In genomic region chr5:111812581-111812980, GRCm38 (mm10) we compare ENCODE assay signal across 14 mouse cellular contexts.
DNase-seq lines count a peak whose midpoint lies in the region; ATAC-seq and TF ChIP-seq lines count a peak whose summit lies in the region.
"Had no signal": no experiment of that assay in that cellular context is flagged by ENCODE, and none has a peak within 500 bp of the region (broad histone marks: within the 10 kb centered on the region; RNA-seq: fewer than 3 reads in every experiment).

No protein-coding gene starts in this region.

- no peak overlapping the region for H3K27ac ChIP-seq in embryonic facial prominence, embryonic 14.5 days (replicated peaks; ENCODE audit: low read depth, low read length)
- H3K27ac ChIP-seq: heart, embryonic 13.5 days had no signal

- peaks cover 4% of the 10 kb centered on the region; the same call in 1 of the 2 replicates for H3K4me1 ChIP-seq in embryonic facial prominence, embryonic 14.5 days (ENCODE audit: control insufficient read depth, insufficient read depth, low read length)

- ATAC-seq in embryonic facial prominence, embryonic 14.5 days (ENCODE audit: low read depth): no peak
- ATAC-seq: liver, postnatal 0 days had no signal

- H3K9me3 ChIP-seq in embryonic facial prominence, embryonic 14.5 days (ENCODE audit: control insufficient read depth, low read length): no peaks in the 10 kb centered on the region
- H3K9me3 ChIP-seq: heart, embryonic 13.5 days had no signal

- WGBS in embryonic facial prominence, embryonic 14.5 days: 30% methylated on average over 7 of the region's 7 CpGs

- TF ChIP-seq POLR2A in brain, embryonic 14.5 days (IDR thresholded peaks at IDR 0.05; ENCODE audit: borderline replicate concordance, extremely low read depth, insufficient read depth, insufficient read length, poor library complexity, severe bottlenecking): no peak

- no peaks in the 10 kb centered on the region for H3K27me3 ChIP-seq in embryonic facial prominence, embryonic 14.5 days (replicated peaks; ENCODE audit: control insufficient read depth, insufficient read depth, low read length)

- TF ChIP-seq CTCF in brain, embryonic 14.5 days (IDR thresholded peaks at IDR 0.05; ENCODE audit: borderline replicate concordance, extremely low read depth, insufficient read depth, insufficient read length): no peak

- DNase-seq in kidney, postnatal 4 days: peak; percentile 24
- no peak for DNase-seq in kidney, postnatal 14 days
- DNase-seq in brain, embryonic 14.5 days (ENCODE audit: low read depth): peak; percentile 62
- DNase-seq in embryonic facial prominence, embryonic 14.5 days (ENCODE audit: low spot score): peak; percentile 39
- DNase-seq in layer of hippocampus, adult 8-10 months (ENCODE audit: low spot score in 2 of 2): peak; percentile 37 to 51
- no peak for DNase-seq in spleen, postnatal 14 days (ENCODE audit: low spot score in 2 of 2)
- DNase-seq in spleen, postnatal 10 days (ENCODE audit: low spot score in 2 of 2): no peak
- no peak for DNase-seq in thymus, postnatal 14 days
- DNase-seq: cerebellum, postnatal 25 days; kidney, adult 18-20 months; liver, postnatal 0 days; thymus, postnatal 36 days had no signal

- no peak overlapping the region for H3K4me3 ChIP-seq in embryonic facial prominence, embryonic 14.5 days (ENCODE audit: low read depth, low read length)
- H3K4me3 ChIP-seq: erythroblast, embryonic 14.5 days; heart, embryonic 13.5 days had no signal

- H3K9ac ChIP-seq in embryonic facial prominence, embryonic 14.5 days (ENCODE audit: low read depth, low read length): no peak overlapping the region
- H3K9ac ChIP-seq: heart, embryonic 13.5 days; liver, postnatal 0 days had no signal

- H3K36me3 ChIP-seq in embryonic facial prominence, embryonic 14.5 days (ENCODE audit: control insufficient read depth, insufficient read depth, low read length): no peaks in the 10 kb centered on the region
- H3K36me3 ChIP-seq: heart, embryonic 13.5 days had no signal

- H3K4me2 ChIP-seq in embryonic facial prominence, embryonic 14.5 days (ENCODE audit: low read depth, low read length): no peak overlapping the region
- H3K4me2 ChIP-seq: heart, embryonic 13.5 days had no signal

Comparison
In these comparisons a context has a peak if more than half of its experiments do, and no peak if none do; other contexts are left out.
1. DNase-seq: peak in kidney, postnatal 4 days (2 of 2), brain, embryonic 14.5 days (single experiment), embryonic facial prominence, embryonic 14.5 days (single experiment) and layer of hippocampus, adult 8-10 months (2 of 2); none in kidney, postnatal 14 days (single experiment), spleen, postnatal 14 days (0 of 2), spleen, postnatal 10 days (0 of 2) and thymus, postnatal 14 days (single experiment).